Mouse (Mus musculus) gastrocnemius, postnatal 10 days (tissue): Measurements from ENCODE around the gene Zmynd8. TPM values are rescaled to one million over a fixed set of nuclear protein-coding genes. Genes with fewer than 3 reads are reported as not detected.

Source experiments
- DNase-seq: peaks from one replicate; pipeline ENCODE4 v3.0.0; 2021; ENCODE audit warnings: mixed read lengths
- total RNA-seq, 2 experiments: library from RNA; stranded (reverse); gene quantifications; 2 replicates each; pipeline ENCODE4 v1.2.3; 2021

The Zmynd8 gene
- total RNA-seq, 2 experiments from 2014 or later: 29.6 to 30.4 TPM

DNA sequence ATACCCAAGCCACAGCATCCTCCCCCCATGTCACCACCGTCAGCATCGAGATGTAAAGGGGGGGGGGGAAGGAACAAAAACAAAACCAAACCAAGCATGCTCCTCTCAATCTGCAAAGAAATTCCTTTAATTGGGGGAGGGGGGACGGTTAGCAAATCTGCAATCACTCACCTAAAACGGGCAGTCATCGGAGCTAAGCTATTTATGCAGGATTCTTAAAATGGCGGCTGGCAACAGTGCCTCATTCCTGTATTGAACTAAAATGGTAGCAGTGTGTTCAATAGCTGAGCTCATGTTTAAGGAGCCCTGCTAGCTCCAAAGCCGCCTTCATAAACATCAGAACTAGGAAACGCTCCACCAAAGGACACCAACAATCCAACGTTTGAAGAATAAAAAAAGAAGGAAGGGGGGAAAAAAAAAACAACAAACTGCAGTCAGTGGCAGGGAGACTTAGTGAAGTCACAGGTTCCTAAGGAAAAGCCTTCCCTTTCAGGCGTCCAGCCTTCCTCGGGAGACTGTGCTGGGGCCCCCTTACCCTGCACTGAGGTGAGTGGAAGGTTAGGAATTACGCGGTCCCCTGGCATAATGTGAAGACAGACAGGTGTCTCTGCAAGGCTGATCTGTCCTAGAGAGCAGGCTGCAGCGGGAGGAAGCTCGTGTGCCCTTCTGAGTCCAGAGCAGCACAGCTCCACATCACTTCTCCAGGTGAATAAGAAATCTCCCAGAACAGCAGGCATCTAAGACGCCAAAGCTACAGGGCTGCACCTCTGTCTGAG is 19.2 kb downstream of the Zmynd8 start:
- DNase-seq: no peak

DNA sequence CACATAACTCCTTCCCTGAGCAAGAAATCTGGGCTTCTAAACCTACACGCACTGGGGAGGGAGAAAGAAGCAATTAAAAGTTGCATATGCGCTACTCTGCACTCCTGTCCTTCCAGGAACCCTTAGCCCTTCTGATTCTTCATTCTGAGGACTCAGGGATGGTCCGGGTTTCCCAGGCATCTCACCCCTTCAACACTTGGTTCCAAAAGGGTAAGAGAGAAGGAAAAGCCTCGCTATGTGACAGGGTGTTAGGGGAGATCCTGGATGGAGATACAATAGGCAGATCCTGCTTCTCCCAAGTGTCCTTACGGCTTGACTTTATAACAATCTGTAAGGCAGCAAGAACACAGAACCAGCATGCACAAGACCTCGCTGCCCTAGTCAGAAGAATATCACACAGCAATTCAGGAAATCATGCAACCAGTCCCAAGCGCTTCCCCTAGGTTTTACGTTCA is 19.9 kb downstream of the Zmynd8 start:
- no peak for DNase-seq

GRCm38 (mm10) chr2:165878021-165878585 is 20.7 kb downstream of the Zmynd8 start:
- no peak for DNase-seq

GRCm38 (mm10) chr2:165877180-165877579 is 21.6 kb downstream of the Zmynd8 start:
- DNase-seq: no peak

- DNase-seq: no peak
These were observed 22.5 kb downstream of the Zmynd8 start for GRCm38 (mm10) chr2:165876201-165876918.

DNA sequence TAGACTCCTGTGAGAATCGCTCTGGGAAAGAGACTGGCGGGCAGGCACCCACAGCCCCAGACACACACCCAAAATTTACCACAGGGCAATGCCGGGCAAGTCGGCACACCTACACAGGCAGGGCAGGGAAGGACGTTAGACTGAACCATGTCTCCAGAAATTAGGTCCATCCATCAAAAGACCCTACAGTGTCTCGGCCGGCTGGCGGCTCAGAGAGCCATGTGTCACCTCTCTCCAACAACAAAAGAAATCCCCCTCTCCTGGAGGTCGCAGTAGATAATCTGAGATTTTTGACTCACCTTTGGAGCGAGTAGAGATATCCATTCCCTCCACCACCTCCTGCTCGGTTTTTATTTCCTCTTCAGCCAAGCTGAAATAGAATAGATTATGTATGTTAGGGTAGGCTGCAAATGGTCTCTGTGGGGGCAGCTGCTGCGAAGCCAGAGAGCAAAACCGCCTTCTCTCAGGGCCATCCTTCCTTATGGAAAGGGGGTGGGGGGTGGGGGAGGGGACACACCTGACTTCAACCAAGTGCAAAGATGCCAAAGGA is 23.3 kb downstream of the Zmynd8 start:
- no peak for DNase-seq

DNA sequence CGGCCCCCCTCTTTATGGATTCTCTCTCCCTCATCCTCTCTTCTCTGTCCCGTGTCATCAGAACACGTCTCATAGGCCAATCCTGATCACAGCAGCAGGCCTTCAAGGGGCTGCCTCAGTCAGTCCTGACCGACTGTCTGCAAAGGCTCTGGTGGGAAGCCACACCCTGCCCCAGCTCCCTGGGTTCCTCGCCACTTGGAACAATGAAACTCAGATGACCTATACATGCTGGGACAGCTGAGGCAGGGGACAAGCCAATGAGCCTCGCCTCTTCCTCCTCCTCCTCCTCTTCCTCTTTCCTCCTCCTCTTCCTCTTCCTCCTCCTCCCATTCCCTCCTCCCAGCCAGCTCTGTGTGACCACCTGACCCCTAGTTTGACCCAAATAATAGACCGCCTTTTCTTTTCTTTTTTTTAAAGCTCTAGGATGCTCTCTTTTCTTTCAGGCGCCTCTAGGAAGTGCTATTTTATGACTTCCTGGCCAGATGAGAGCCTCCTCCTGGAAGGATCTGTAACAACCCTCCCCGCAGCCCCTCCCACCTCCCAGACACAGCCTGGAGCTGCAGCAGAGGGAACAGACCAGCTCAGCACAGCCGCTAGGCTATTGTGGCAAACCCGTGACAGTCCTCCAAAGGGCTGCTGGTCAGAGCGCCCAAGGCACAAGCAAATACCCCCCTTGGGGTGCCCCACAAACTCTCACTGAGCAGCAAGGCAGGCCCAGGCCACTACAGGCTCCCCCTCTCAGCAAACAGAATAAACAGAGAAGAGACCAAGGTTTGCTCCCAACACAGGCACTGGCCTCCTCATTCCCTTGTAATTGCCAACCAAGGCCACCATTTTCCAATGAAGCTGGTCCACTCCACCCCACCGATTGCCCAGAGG is 24.1 kb downstream of the Zmynd8 start:
- peak; percentile 69 for DNase-seq

DNA sequence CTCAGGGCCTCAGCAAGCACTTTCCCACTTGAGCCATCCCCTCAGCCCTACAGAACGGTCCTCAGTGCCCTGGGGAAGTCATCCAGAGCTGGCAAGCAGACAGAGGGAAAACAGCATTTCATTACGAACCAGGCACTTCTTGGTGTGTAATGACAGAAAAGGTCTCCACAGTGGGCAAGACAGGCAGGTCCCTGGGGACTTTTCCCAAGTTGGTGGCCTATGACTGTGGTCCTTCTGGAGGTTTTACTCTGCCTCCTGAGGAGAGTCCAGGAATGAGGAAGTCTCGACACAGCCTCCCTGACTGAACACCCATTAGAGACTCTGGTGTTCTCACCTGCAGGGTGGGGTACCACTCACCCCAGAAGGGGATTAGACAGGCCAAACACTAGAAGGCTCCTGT is 25.0 kb downstream of the Zmynd8 start:
- no peak for DNase-seq

DNA sequence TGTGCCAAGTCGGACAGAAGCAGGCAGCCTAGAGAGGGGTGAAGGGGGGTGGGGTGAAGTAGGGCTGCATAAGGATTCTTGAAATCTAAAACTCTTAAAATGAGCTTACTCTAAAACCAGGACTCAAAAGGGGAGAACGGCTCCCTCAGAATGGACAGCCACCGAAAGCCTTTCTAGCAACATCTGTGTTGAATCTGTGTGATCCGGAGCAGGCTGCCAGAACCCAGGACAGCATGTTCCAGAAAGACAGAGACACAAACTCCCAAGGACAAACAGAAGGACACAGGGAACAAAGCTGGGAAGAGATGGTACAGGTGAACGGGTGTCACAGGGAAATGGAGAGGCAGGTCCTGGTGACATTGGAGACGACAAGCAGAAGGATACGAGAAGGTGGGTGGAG is 25.6 kb downstream of the Zmynd8 start:
- DNase-seq: no peak

- no peak for DNase-seq
These were observed 29.6 kb downstream of the Zmynd8 start for GRCm38 (mm10) chr2:165869257-165869656.

- DNase-seq: no peak
These were observed 30.2 kb downstream of the Zmynd8 start for GRCm38 (mm10) chr2:165868522-165869175.

DNA sequence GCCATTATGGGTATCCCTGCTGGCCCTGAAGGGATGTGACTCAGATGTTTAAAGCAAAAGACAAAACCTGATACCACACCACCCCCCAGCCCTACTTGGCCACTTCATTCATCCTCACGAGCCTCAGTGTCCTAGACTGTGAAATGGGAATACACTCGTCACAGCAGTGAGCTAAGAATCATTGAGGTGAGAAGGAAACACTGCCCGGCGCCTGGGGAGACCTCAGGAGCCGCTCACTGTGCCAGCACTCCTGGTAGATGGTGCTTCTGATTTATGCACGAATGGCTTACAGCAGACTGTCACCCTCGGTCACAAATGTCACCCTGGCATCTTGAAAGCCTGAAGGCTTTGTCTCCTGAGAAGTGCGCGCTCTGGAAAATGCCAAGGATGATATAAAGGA is 31.3 kb downstream of the Zmynd8 start:
- no peak for DNase-seq

GRCm38 (mm10) chr2:165866951-165867387 is 31.8 kb downstream of the Zmynd8 start:
- DNase-seq: no peak

GRCm38 (mm10) chr2:165866412-165866811 is 32.4 kb downstream of the Zmynd8 start:
- DNase-seq: no peak

DNA sequence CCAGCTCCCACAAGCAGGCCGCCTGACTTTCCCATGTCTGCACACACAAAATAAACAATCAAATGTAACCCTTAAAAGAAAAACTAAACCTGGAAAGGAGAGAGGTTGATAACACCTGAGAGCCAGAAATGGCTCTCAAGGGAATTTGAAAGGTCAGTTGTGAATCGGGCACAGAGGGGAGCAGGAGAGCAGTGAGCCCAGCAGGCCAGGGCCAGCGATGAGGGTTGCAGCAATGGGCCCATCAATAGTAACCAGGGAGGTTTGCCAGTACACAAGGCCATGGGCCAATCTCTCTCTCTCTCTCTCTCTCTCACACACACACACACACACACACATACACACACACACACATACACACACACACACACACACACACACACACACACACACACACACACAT is 34.0 kb downstream of the Zmynd8 start:
- no peak for DNase-seq

GRCm38 (mm10) chr2:165861683-165862594 is 36.9 kb downstream of the Zmynd8 start:
- no peak for DNase-seq

GRCm38 (mm10) chr2:165860962-165861682 is 37.7 kb downstream of the Zmynd8 start:
- DNase-seq: no peak

GRCm38 (mm10) chr2:165860447-165860846 is 38.4 kb downstream of the Zmynd8 start:
- DNase-seq: no peak
